Mouse (Mus musculus) mature B cell (primary cell): ENCODE data around the gene Myof.

Experiments used
- in situ Hi-C: fragments of 300-500 bp; cut with MboI; formaldehyde crosslinking; loops from 2 replicates; pipeline ENCODE4 v1.14.3; 2019

Myof gene

GRCm38 (mm10) chr19:38003671-38004521 is 39.5 kb downstream of the Myof start:
- in situ Hi-C loops, result no loop called here

GRCm38 (mm10) chr19:38002816-38003215 is 40.6 kb downstream of the Myof start:
- in situ Hi-C loops, result no loop called here

DNA sequence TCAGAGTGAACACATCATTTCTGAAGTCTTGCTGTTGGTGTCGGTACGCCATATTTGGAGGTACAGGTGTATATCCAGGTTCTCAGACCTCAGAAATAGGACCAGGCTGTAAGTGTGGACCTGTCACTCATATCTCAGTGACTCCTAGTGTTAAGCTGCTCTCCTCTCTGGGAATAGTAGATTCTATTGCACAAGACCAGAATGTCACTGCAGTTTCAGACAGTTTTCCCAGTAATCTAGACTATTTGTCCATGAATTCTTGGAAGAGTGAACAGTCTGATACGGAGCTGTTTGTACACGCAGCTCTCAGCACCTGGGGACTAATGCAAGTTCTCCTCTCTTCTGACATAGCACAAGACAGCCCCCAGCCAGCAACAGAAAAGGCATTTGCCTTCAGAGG is 42.4 kb downstream of the Myof start:
- in situ Hi-C loops, result no loop called here

- in situ Hi-C loops, result no loop called here
These were observed 43.4 kb downstream of the Myof start for GRCm38 (mm10) chr19:37999941-38000340.

- in situ Hi-C loops, result no loop called here
These were observed 49.1 kb downstream of the Myof start for GRCm38 (mm10) chr19:37994301-37994700.

DNA sequence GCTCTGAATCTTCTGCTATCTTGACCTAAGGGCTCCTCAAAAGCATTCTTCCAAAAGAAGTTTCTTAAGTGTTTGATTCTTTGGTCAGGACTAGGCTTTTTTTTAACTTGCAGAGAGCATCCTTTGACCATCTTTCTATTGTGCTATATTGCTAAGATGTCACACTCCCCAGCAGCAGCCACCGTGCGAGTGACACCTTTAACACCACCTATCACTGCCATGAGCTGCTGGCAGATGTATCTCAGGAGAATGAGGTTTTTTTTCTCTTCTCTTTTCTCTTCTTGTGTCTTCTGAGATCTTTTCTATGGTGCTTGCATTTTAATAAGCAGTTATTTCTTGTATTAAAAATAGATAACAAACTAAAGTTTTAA is 51.2 kb downstream of the Myof start:
- in situ Hi-C loops, result no loop called here

GRCm38 (mm10) chr19:37991399-37992183 is 51.8 kb downstream of the Myof start:
- in situ Hi-C loops, result no loop called here

GRCm38 (mm10) chr19:37989971-37990370 is 53.4 kb downstream of the Myof start:
- in situ Hi-C loops, result no loop called here

- in situ Hi-C loops, result no loop called here
These were observed 55.2 kb downstream of the Myof start for GRCm38 (mm10) chr19:37988156-37988555.

GRCm38 (mm10) chr19:37985730-37986129 is 57.6 kb downstream of the Myof start:
- in situ Hi-C loops, result no loop called here

GRCm38 (mm10) chr19:37975951-37976350 is 67.4 kb downstream of the Myof start:
- in situ Hi-C loops, result no loop called here

DNA sequence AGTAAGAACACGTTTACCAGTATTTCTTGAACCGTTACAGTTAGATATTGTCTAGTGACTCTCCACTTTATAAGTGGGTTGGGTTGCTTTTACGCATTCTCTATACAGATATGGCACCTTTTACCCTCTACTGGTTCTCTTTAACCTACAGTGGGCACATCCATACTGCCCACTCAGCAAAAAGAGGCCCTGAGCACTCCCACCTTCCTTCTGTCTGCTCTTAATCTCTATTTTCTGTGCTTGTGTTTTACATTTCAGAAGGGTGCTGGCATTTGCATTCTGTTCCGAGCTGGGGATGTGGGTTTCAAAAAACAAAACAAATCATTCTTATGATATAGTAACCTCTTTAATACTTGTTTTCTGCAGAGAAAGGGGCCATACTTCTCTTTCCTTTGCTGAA is 72.8 kb downstream of the Myof start:
- in situ Hi-C loops, result no loop called here

DNA sequence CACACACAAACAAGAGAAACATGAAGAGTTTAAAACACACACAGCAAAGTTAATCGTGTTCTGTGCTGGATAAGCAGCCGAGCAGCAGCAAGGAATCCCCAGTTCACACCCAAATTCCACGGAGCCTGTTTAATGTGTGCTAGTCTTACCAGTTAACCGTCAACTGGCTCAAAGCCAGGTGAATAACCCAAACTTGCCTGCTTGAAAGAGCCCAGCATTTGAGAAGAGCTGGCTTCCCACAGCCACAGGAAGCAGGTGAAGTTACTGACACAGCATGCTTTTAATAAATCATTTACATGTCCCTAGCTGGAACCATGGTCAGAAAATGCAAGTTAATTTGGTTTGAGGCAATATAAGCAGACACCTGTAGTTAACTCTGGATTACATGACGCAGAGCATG is 73.4 kb downstream of the Myof start:
- in situ Hi-C loops, result no loop called here

GRCm38 (mm10) chr19:37965828-37966227 is 77.5 kb downstream of the Myof start:
- in situ Hi-C loops, result no loop called here

DNA sequence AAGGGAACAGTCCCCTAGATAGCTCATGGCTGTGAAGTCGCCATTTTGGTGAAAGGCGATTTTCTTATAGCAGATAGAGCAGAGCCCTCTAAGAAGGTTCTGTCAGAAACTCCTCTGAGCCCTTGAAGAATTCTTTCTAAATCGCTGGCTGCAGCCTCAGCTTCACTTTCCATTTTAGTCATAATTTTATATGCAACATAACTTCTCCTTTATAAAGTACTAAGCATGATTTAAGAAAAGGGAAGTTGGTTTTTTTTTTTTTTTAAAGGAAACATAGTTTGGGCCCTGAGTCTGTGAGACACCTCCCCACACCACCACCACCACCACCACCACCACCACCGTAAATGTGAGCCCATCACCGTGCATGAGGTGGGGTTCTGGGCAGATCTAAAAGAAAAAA is 80.0 kb downstream of the Myof start:
- in situ Hi-C loops, result no loop called here

GRCm38 (mm10) chr19:37960791-37961190 is 82.6 kb downstream of the Myof start:
- in situ Hi-C loops, result no loop called here

DNA sequence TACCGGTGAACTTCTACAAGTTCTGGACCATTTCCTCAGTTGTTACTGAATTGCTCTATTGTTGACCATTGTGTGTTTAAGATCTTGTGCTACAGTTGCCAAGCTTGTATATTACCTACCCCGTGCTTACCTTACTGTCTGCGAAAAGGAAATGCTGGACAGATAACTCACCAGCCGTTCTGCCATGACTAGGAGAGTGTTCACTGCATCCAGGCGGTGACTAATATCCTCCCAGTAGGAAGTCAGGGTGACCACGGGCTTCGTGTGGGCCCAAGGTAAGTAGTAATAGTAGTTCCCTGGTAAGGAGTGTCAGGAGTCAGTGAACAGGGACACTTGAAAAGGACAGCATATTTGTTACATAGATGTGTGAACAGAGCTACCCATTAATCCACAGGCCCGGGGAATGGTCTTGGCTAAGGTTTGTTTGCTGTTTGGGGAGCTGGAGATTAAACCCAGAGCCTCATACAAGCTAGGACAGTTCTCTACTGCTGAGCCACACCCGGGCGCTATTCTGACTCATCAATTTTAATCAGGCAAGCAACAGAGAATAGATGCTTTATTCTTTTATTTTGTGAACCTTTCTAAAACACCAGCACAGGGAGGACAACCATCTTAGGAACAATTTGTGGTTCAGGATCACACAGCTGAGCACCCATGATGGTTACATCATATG is 83.7 kb downstream of the Myof start:
- in situ Hi-C loops, result loop anchor here (5.0 kb wide), 1 partner anchor 78 kb away; no protein-coding TSS in a partner anchor

GRCm38 (mm10) chr19:37959076-37959475 is 84.3 kb downstream of the Myof start:
- in situ Hi-C loops, result loop anchor here (5.0 kb wide), 1 partner anchor 78 kb away; no protein-coding TSS in a partner anchor

- in situ Hi-C loops, result loop anchor here (5.0 kb wide), 1 partner anchor 80 kb away; no protein-coding TSS in a partner anchor
These were observed 86.1 kb downstream of the Myof start for GRCm38 (mm10) chr19:37957256-37957655.

- in situ Hi-C loops, result loop anchor here (5.0 kb wide), 1 partner anchor 81 kb away; no protein-coding TSS in a partner anchor
These were observed 87.4 kb downstream of the Myof start for GRCm38 (mm10) chr19:37956006-37956405.

GRCm38 (mm10) chr19:37955425-37956001 is 87.9 kb downstream of the Myof start:
- in situ Hi-C loops, result loop anchor here (5.0 kb wide), 1 partner anchor 82 kb away; no protein-coding TSS in a partner anchor

GRCm38 (mm10) chr19:37954772-37955171 is 88.6 kb downstream of the Myof start:
- in situ Hi-C loops, result loop anchor here (5.0 kb wide), 1 partner anchor 83 kb away; no protein-coding TSS in a partner anchor
